Mouse (Mus musculus): Measurements from ENCODE around the gene Lrrc28. TPM values are rescaled to one million over a fixed set of nuclear protein-coding genes. Genes with fewer than 3 reads are reported as not detected.
A peak's percentile ranks its signal among the peaks of the same experiment; 100 is the strongest.

Gene Lrrc28
- total RNA-seq, 2 experiments from 2014 or later: 15.7 to 17.7 TPM

GRCm38 (mm10) chr7:67592670-67593069 is 52.4 kb downstream of the Lrrc28 start:
- DNase-seq: no peak

GRCm38 (mm10) chr7:67588743-67589142 is 56.3 kb downstream of the Lrrc28 start:
- DNase-seq: no peak

GRCm38 (mm10) chr7:67586479-67586878 is 58.6 kb downstream of the Lrrc28 start:
- no peak for DNase-seq

GRCm38 (mm10) chr7:67583852-67584251 is 61.2 kb downstream of the Lrrc28 start:
- DNase-seq: no peak

- DNase-seq: no peak
These were observed 66.1 kb downstream of the Lrrc28 start for GRCm38 (mm10) chr7:67578783-67579482.

- DNase-seq: no peak
These were observed 67.0 kb downstream of the Lrrc28 start for GRCm38 (mm10) chr7:67578044-67578443.

- DNase-seq: peak; percentile 34
These were observed 78.4 kb downstream of the Lrrc28 start for GRCm38 (mm10) chr7:67566510-67567237.

- DNase-seq: no peak
These were observed 79.9 kb downstream of the Lrrc28 start for GRCm38 (mm10) chr7:67565132-67565531.

- peak; percentile 74 for DNase-seq
These were observed 82.9 kb downstream of the Lrrc28 start for GRCm38 (mm10) chr7:67562176-67562575.

GRCm38 (mm10) chr7:67559486-67559885 is 85.6 kb downstream of the Lrrc28 start:
- DNase-seq: peak; percentile 23

- DNase-seq: no peak
These were observed 86.8 kb downstream of the Lrrc28 start for GRCm38 (mm10) chr7:67558230-67558629.

GRCm38 (mm10) chr7:67554863-67555262 is 90.2 kb downstream of the Lrrc28 start:
- no peak for DNase-seq

GRCm38 (mm10) chr7:67551242-67551641 is 93.8 kb downstream of the Lrrc28 start:
- no peak for DNase-seq

- DNase-seq: peak; percentile 92
These were observed 96.0 kb downstream of the Lrrc28 start for GRCm38 (mm10) chr7:67549073-67549561.

- no peak for DNase-seq
These were observed 96.4 kb downstream of the Lrrc28 start for GRCm38 (mm10) chr7:67548599-67549041.

- DNase-seq: no peak
These were observed 98.8 kb downstream of the Lrrc28 start for GRCm38 (mm10) chr7:67546282-67546681.

GRCm38 (mm10) chr7:67544586-67544985 is 100.5 kb downstream of the Lrrc28 start:
- DNase-seq: no peak

- DNase-seq: no peak
These were observed 101.4 kb downstream of the Lrrc28 start for GRCm38 (mm10) chr7:67543641-67544040.

GRCm38 (mm10) chr7:67536588-67537372 is 108.3 kb downstream of the Lrrc28 start:
- no peak for DNase-seq

GRCm38 (mm10) chr7:67535941-67536340 is 109.1 kb downstream of the Lrrc28 start:
- DNase-seq: no peak

GRCm38 (mm10) chr7:67530981-67531380 is 114.1 kb downstream of the Lrrc28 start:
- DNase-seq: no peak

- no peak for DNase-seq
These were observed 115.7 kb downstream of the Lrrc28 start for GRCm38 (mm10) chr7:67529381-67529780.

GRCm38 (mm10) chr7:67528821-67529221 is 116.2 kb downstream of the Lrrc28 start:
- no peak for DNase-seq

Measured in heart, postnatal 4 days (tissue).